In the genomic region with DNA sequence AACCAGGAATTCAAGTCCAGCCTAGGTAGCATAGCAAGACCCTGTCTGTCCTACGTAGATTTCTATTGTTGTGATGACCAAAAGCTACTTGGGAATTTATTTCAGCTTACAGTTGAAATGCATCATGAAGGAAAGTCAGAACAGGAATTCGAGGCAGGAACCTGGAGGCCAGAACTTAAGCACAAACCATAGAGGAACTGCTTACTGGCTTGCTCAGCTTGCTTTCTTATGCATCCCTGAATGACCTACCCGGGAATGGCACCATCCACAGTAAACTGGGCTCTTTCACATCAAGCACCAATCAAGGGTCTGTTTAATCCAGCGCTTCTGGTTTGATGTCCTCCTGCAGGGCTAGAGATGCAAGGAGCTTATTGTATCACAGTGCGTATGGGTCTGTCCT, we compare ENCODE assay signal across 8 mouse cellular contexts. TPM values are rescaled to one million over a fixed set of nuclear protein-coding genes. Genes with fewer than 3 reads are reported as not detected.
A peak's percentile ranks its signal among the peaks of the same experiment; 100 is the strongest.
DNase-seq lines count a peak whose midpoint lies in the region; ATAC-seq and TF ChIP-seq lines count a peak whose summit lies in the region.

No protein-coding gene starts in this region.

- no peak for TF ChIP-seq CTCF in midbrain, postnatal 0 days (IDR thresholded peaks at IDR 0.05)

- H3K4me3 ChIP-seq in heart, embryonic 15.5 days = peak overlapping the region; percentile 91; the same call in 1 of the 2 replicates
- H3K4me3 ChIP-seq in embryonic facial prominence, embryonic 12.5 days = peak overlapping the region; percentile 80; the same call in 1 of the 2 replicates
- H3K4me3 ChIP-seq in hindbrain, embryonic 16.5 days (ENCODE audit: low read length) = peak overlapping the region; percentile 45; the same call in 1 of the 2 replicates
- H3K4me3 ChIP-seq in midbrain, postnatal 0 days (ENCODE audit: low read depth, low read length) = peak overlapping the region; percentile 50

- no peak for ATAC-seq in heart, embryonic 15.5 days (replicated peaks; ENCODE audit: insufficient number of reproducible peaks, insufficient read depth, low FRiP score, low read depth)
- no peak for ATAC-seq in embryonic facial prominence, embryonic 12.5 days (ENCODE audit: insufficient number of reproducible peaks, insufficient read depth, low FRiP score, low TSS enrichment)
- no peak for ATAC-seq in hindbrain, embryonic 16.5 days
- ATAC-seq in midbrain, postnatal 0 days (ENCODE audit: low FRiP score) = no peak

- peaks cover 6% of the 10 kb centered on the region; the same call in 1 of the 2 replicates for H3K4me1 ChIP-seq in heart, embryonic 15.5 days (replicated peaks)
- peaks cover 6% of the 10 kb centered on the region for H3K4me1 ChIP-seq in embryonic facial prominence, embryonic 12.5 days
- peaks cover 11% of the 10 kb centered on the region for H3K4me1 ChIP-seq in hindbrain, embryonic 16.5 days (ENCODE audit: control insufficient read depth, insufficient read depth, low read depth, low read length)
- 0 out of 2 replicates have a peak, but pooled peaks cover 4% of the 10 kb centered on the region for H3K4me1 ChIP-seq in midbrain, postnatal 0 days (ENCODE audit: insufficient read depth, low read length)

- peak overlapping the region; percentile 95; the same call in 1 of the 2 replicates for H3K27ac ChIP-seq in heart, embryonic 15.5 days
- peak overlapping the region; percentile 91; the same call in 1 of the 2 replicates for H3K27ac ChIP-seq in embryonic facial prominence, embryonic 12.5 days
- no peak overlapping the region for H3K27ac ChIP-seq in hindbrain, embryonic 16.5 days (ENCODE audit: low read depth, low read length)
- H3K27ac ChIP-seq in midbrain, postnatal 0 days (ENCODE audit: low read depth, low read length) = no peak overlapping the region

- DNase-seq in heart, adult 18-20 months = no peak
- no peak for DNase-seq in midbrain, postnatal 0 days (ENCODE audit: low spot score)
- no peak for DNase-seq in layer of hippocampus, postnatal 14 days (ENCODE audit: low spot score in 2 of 2)
- no peak for DNase-seq in spleen, postnatal 4 days (ENCODE audit: low spot score in 2 of 2)
- DNase-seq in cerebellum, postnatal 36 days = no peak

- no peaks in the 10 kb centered on the region for H3K36me3 ChIP-seq in heart, embryonic 15.5 days
- no peaks in the 10 kb centered on the region for H3K36me3 ChIP-seq in embryonic facial prominence, embryonic 12.5 days
- H3K36me3 ChIP-seq in hindbrain, embryonic 16.5 days (ENCODE audit: control insufficient read depth, insufficient read depth, low read length) = no peaks in the 10 kb centered on the region
- H3K36me3 ChIP-seq in midbrain, postnatal 0 days (ENCODE audit: insufficient read depth, low read length) = no peaks in the 10 kb centered on the region

- H3K9ac ChIP-seq in heart, embryonic 15.5 days = peak overlapping the region; percentile 85; the same call in 1 of the 2 replicates
- H3K9ac ChIP-seq in embryonic facial prominence, embryonic 12.5 days = no peak overlapping the region; the same call in 1 of the 2 replicates
- no peak overlapping the region for H3K9ac ChIP-seq in hindbrain, embryonic 16.5 days (ENCODE audit: low read depth, low read length)
- no peak overlapping the region for H3K9ac ChIP-seq in midbrain, postnatal 0 days (replicated peaks; ENCODE audit: low read length, poor library complexity, severe bottlenecking)

- no peaks in the 10 kb centered on the region for H3K27me3 ChIP-seq in heart, embryonic 15.5 days
- H3K27me3 ChIP-seq in embryonic facial prominence, embryonic 12.5 days = no peaks in the 10 kb centered on the region
- H3K27me3 ChIP-seq in hindbrain, embryonic 16.5 days (replicated peaks; ENCODE audit: control insufficient read depth, insufficient read depth, low read length) = peaks cover 4% of the 10 kb centered on the region; the same call in 1 of the 2 replicates
- 0 out of 2 replicates have a peak, but pooled peaks cover 12% of the 10 kb centered on the region for H3K27me3 ChIP-seq in midbrain, postnatal 0 days (ENCODE audit: insufficient read depth, low read length)

- H3K4me2 ChIP-seq in heart, embryonic 15.5 days = peak overlapping the region; percentile 93
- H3K4me2 ChIP-seq in embryonic facial prominence, embryonic 12.5 days (replicated peaks) = peak overlapping the region; percentile 71
- peak overlapping the region; percentile 74 for H3K4me2 ChIP-seq in hindbrain, embryonic 16.5 days (ENCODE audit: low read length)
- peak overlapping the region; percentile 95 for H3K4me2 ChIP-seq in midbrain, postnatal 0 days (ENCODE audit: low read depth, low read length, poor library complexity, severe bottlenecking)

- WGBS in heart, embryonic 15.5 days = 52% methylated on average over 5 of the region's 5 CpGs
- WGBS in embryonic facial prominence, embryonic 12.5 days = 55% methylated on average over 5 of the region's 5 CpGs
- 45% methylated on average over 5 of the region's 5 CpGs for WGBS in hindbrain, embryonic 16.5 days
- 48% methylated on average over 5 of the region's 5 CpGs for WGBS in midbrain, postnatal 0 days

- H3K9me3 ChIP-seq in heart, embryonic 15.5 days (replicated peaks) = no peaks in the 10 kb centered on the region
- no peaks in the 10 kb centered on the region for H3K9me3 ChIP-seq in embryonic facial prominence, embryonic 12.5 days
- H3K9me3 ChIP-seq in hindbrain, embryonic 16.5 days (ENCODE audit: control insufficient read depth, low read length) = no peaks in the 10 kb centered on the region
- H3K9me3 ChIP-seq in midbrain, postnatal 0 days (ENCODE audit: low read length) = no peaks in the 10 kb centered on the region

RNA-seq across cellular contexts. Expression of gene Mertk, which starts 1.2 kb away (rescaled TPM):
- 3.7 and 5.2 TPM in 2 replicates for polyA plus RNA-seq in heart, embryonic 15.5 days (2015; fragmentation: Nextera tagmentation; extraction: Ambion mirVana)
- 1 to 10 TPM; 6.3 to 7.3 TPM for total RNA-seq in heart, adult 18-20 months (2021)
- 14.0 and 15.0 TPM in 2 replicates for polyA plus RNA-seq in embryonic facial prominence, embryonic 12.5 days (2016; fragmentation: Nextera tagmentation; extraction: Ambion mirVana)
- 2.8 and 3.4 TPM in 2 replicates for polyA plus RNA-seq in hindbrain, embryonic 16.5 days (2015; fragmentation: Nextera tagmentation; extraction: Ambion mirVana)
- total RNA-seq in midbrain, postnatal 0 days (2014; rRNA removed) = 6.2 and 7.7 TPM in 2 replicates
- 2.0 and 2.6 TPM in 2 replicates for polyA plus RNA-seq in midbrain, postnatal 0 days (2015; fragmentation: Nextera tagmentation; extraction: Ambion mirVana)
- total RNA-seq in layer of hippocampus, postnatal 14 days (2021) = 10 to 100 TPM; 28.8 to 33.0 TPM

RNA-seq across cellular contexts. Expression of gene Anapc1, which starts 10.4 kb away (rescaled TPM):
- 31.8 and 44.9 TPM in 2 replicates for polyA plus RNA-seq in heart, embryonic 15.5 days (2015; fragmentation: Nextera tagmentation; extraction: Ambion mirVana)
- total RNA-seq in heart, adult 18-20 months (2021) = 10 to 100 TPM; 36.6 to 43.3 TPM
- 84.0 and 86.6 TPM in 2 replicates for polyA plus RNA-seq in embryonic facial prominence, embryonic 12.5 days (2016; fragmentation: Nextera tagmentation; extraction: Ambion mirVana)
- polyA plus RNA-seq in hindbrain, embryonic 16.5 days (2015; fragmentation: Nextera tagmentation; extraction: Ambion mirVana) = 36.6 and 40.7 TPM in 2 replicates
- total RNA-seq in midbrain, postnatal 0 days (2014; rRNA removed) = 65.2 and 81.1 TPM in 2 replicates
- polyA plus RNA-seq in midbrain, postnatal 0 days (2015; fragmentation: Nextera tagmentation; extraction: Ambion mirVana) = 22.1 and 25.3 TPM in 2 replicates
- 10 to 100 TPM; 70.0 to 70.5 TPM for total RNA-seq in layer of hippocampus, postnatal 14 days (2021)

Comparison
In these comparisons a context has a peak if more than half of its experiments do, and no peak if none do; other contexts are left out.
1. H3K27ac ChIP-seq: peak in heart, embryonic 15.5 days (single experiment) and embryonic facial prominence, embryonic 12.5 days (single experiment); none in hindbrain, embryonic 16.5 days (single experiment) and midbrain, postnatal 0 days (single experiment).
2. Peak in every context shown above with its lines, with median percentiles within 50 percentile points of each other: H3K4me2 ChIP-seq and H3K4me3 ChIP-seq.